Mouse (Mus musculus): ENCODE measurements around the gene Gm37240. TPM values are rescaled to one million over a fixed set of nuclear protein-coding genes. Genes with fewer than 3 reads are reported as not detected.
"Not testable (repeated sequence)": the region's sequence is repeated elsewhere in the genome, so short reads cannot be mapped to it uniquely, and the experiment has no call there.

Gene Gm37240
- polyA plus RNA-seq, 1 experiment from 2014 or later = not detected

DNA sequence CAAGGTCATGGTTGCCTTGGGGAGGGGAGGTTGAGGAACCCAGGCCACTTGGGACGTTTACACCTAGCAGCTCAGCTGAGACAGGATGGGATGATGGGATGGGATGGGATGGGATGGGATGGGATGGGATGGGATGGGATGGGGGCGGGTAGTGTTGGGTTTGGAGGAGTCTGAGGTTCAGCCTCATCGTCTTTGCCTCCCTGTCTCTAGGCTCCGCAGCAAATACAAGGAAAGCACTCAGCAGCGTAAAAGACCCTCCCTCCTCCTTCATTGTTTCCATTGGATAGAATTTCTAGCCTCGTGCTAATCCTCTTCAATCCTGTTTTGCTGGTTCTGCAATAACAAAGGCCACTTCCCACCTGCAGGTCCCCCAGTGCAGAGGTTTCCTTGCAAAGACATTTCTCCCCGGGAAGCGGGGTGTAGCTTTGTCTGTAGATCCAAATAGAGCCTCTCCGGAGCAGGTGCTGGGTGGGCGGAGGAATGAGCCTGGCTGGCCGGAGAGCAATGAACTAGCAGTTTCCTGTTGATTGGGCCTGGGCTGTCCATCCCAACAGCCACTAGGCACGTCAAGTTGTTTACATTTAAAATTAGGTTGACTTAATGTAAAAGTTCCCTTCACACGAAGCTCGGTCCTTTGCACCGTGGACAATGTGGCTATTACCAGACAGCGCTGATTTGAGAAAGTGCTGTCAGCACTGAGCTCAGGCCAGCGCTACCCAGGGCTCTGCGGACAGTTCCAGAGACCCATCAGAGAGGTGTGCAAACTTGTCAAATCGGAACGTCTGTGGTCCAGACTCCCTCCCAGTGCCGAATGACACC is 1221.9 kb downstream of the Gm37240 start:
- H3K27ac ChIP-seq (replicated peaks) = no peak overlapping the region
- peak overlapping the region; percentile 24 for H3K4me3 ChIP-seq
- WGBS = 3% methylated on average over 21 of the region's 21 CpGs
- no peaks in the 10 kb centered on the region for H3K36me3 ChIP-seq
- H3K27me3 ChIP-seq = peaks cover 42% of the 10 kb centered on the region
- peak overlapping the region; percentile 50 for H3K4me2 ChIP-seq
- no peaks in the 10 kb centered on the region for H3K9me3 ChIP-seq
- no peak overlapping the region for H3K9ac ChIP-seq
- peak; percentile 66; the same call in 1 of the 2 replicates for ATAC-seq (ENCODE audit: low read depth)
- peaks cover 13% of the 10 kb centered on the region for H3K4me1 ChIP-seq (replicated peaks)

DNA sequence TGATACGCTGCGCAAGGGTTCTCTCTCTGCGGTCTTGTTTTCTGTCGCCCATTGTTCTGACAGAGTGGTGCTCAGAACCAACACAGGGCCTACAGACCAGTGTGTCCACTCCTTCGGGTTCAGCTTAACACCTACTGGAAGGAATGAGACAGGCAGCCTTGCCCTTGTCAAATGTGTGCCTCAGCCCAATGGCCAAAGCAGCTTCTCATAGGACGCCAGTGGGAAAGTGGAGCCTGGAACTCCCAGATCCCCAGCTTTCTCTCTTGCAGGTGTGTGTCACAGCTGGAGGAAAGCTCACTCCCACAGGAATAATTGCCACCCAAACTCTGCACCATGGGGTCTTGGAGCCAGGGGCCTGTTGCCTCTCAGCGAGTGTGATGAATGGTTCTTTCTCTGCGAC is 1222.6 kb downstream of the Gm37240 start:
- Histone ChIP-seq H3K4me3 (no peak overlapping the region), H3K36me3 (no peaks in the 10 kb centered on the region), H3K27ac (replicated peaks) (no peak overlapping the region), H3K9me3 (no peaks in the 10 kb centered on the region), H3K27me3 (peaks cover 42% of the 10 kb centered on the region), H3K9ac (no peak overlapping the region), H3K4me2 (no peak overlapping the region), H3K4me1 (replicated peaks) (peaks cover 13% of the 10 kb centered on the region)
- no peak for ATAC-seq (ENCODE audit: low read depth)
- WGBS = 76% methylated on average over 8 of the region's 8 CpGs

DNA sequence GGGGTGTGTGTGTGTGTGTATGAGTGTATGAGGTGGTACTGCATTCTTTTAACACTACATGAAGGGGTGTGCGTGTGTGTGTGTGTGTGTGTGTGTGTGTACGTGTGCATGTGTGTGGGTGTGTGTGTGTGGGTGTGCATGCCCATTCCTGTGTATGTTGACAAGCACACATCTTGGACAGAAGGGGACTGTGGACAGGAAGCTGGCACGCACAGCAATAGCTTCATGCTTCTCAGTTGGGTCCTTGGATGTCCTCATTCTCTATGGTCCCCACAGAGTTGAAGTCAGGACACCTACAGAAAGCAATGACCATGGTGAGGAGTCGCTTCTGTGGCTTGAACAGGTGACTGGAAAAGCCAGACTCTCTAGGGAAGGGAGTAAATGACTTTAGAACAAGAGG is 1223.5 kb downstream of the Gm37240 start:
- H3K9me3 ChIP-seq = no peaks in the 10 kb centered on the region
- H3K4me1 ChIP-seq (replicated peaks) = peaks cover 13% of the 10 kb centered on the region
- no peak overlapping the region for H3K9ac ChIP-seq
- no peak overlapping the region for H3K4me2 ChIP-seq
- H3K27me3 ChIP-seq = peaks cover 42% of the 10 kb centered on the region
- H3K4me3 ChIP-seq = no peak overlapping the region
- H3K36me3 ChIP-seq = no peaks in the 10 kb centered on the region
- 88% methylated on average over 4 of the region's 4 CpGs for WGBS
- no peak overlapping the region for H3K27ac ChIP-seq (replicated peaks)
- ATAC-seq (ENCODE audit: low read depth) = no peak

DNA sequence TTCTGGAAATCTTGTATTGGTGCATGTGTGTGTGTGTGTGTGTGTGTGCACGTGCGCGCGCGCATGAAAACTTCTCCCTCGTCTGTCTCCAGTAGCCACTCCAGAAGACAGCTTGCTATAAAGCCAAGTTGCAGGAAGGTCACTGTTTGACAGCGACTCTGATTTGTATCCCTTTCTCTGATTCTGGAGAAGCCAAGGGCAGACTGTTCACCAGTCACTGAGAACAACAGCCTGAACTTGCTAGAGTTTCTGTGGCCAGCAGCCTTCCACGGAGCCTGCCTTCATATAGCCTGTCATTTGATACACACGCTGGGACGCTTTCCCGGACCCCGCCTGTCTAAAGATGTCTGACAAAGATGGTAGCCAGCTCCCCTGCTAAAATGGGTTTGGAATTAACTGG is 1224.2 kb downstream of the Gm37240 start:
- Histone ChIP-seq H3K4me1 (replicated peaks) (peaks cover 13% of the 10 kb centered on the region), H3K27ac (replicated peaks) (no peak overlapping the region), H3K9me3 (no peaks in the 10 kb centered on the region), H3K4me2 (no peak overlapping the region), H3K27me3 (peaks cover 37% of the 10 kb centered on the region), H3K9ac (no peak overlapping the region), H3K4me3 (no peak overlapping the region), H3K36me3 (no peaks in the 10 kb centered on the region)
- ATAC-seq (ENCODE audit: low read depth) = no peak
- 86% methylated on average over 12 of the region's 12 CpGs for WGBS

DNA sequence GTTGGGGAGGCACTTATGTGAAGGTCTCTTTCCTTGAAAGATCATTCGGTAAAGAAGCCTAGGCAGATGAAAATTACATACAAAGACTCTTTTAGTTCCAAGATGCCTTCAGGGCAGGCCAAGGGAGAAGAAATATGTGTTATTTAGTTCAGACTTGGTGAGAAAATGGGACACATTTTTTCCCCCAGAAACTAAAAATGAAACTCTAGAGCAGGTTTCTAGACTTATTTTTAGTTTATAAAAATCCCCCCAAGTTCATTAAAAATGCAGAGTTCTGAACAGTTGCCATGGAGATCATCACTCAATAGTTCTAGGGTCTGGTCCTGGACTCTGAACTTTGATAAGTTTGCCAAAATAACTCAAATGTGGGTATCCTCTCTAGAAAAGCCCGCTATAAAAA is 1226.9 kb downstream of the Gm37240 start:
- H3K4me3 ChIP-seq = no peak overlapping the region
- no peak overlapping the region for H3K4me2 ChIP-seq
- no peaks in the 10 kb centered on the region for H3K36me3 ChIP-seq
- no peak overlapping the region for H3K27ac ChIP-seq (replicated peaks)
- H3K4me1 ChIP-seq (replicated peaks) = peaks cover 4% of the 10 kb centered on the region
- WGBS = 90% methylated on average over 2 of the region's 2 CpGs
- no peak overlapping the region for H3K9ac ChIP-seq
- H3K9me3 ChIP-seq = no peaks in the 10 kb centered on the region
- peaks cover 14% of the 10 kb centered on the region for H3K27me3 ChIP-seq
- ATAC-seq (ENCODE audit: low read depth) = no peak

DNA sequence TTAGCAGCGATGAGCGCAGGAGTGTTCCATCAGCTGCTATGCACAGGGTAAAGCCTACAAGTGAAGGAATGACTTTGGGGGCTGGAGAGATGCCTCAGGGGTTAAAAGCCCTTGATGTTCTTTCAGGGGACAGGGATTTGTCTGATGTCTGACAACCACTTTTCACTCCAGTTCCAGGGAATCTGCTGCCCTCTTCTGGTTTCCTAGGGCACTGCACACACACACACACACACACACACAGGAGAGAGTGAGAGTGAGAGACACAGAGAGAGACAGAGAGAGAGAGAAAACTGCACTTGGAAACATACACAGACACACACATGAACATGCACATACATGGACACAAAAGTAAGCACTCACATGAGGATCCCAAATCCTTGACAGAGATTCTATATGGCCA is 1228.4 kb downstream of the Gm37240 start:
- WGBS = 100% methylated on average over 2 of the region's 2 CpGs
- H3K27ac ChIP-seq (replicated peaks) = no peak overlapping the region
- no peak overlapping the region for H3K4me2 ChIP-seq
- no peak for ATAC-seq (ENCODE audit: low read depth)
- no peaks in the 10 kb centered on the region for H3K9me3 ChIP-seq
- peaks cover 17% of the 10 kb centered on the region for H3K4me1 ChIP-seq (replicated peaks)
- H3K27me3 ChIP-seq = peaks cover under 1% of the 10 kb centered on the region; the same call in 1 of the 2 replicates
- H3K9ac ChIP-seq = no peak overlapping the region
- H3K36me3 ChIP-seq = no peaks in the 10 kb centered on the region
- H3K4me3 ChIP-seq = no peak overlapping the region

DNA sequence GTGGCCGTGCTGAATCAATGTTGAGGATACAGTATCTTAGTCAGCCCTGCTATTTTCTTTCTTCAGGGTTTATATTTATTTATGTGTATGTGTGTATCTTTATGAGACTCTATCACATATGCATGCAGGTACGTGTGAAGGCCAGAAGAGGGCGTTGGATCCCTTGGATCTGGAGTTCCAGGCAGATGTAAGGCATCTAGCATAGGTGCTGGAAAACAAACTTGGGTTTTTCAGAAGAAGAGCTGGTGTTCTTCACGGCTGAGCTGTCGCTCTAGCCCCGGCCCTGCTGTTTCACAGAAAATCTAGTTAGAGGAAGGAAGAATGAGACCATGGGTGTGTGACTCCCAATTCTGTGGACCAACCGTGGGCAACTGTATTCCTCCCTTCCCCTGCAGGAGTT is 1229.3 kb downstream of the Gm37240 start:
- Histone ChIP-seq H3K27ac (replicated peaks) (no peak overlapping the region), H3K4me3 (no peak overlapping the region), H3K36me3 (no peaks in the 10 kb centered on the region), H3K27me3 (no peaks in the 10 kb centered on the region), H3K4me1 (replicated peaks) (peaks cover 25% of the 10 kb centered on the region), H3K4me2 (no peak overlapping the region), H3K9me3 (no peaks in the 10 kb centered on the region), H3K9ac (no peak overlapping the region)
- 93% methylated on average over 7 of the region's 7 CpGs for WGBS
- no peak for ATAC-seq (ENCODE audit: low read depth)

DNA sequence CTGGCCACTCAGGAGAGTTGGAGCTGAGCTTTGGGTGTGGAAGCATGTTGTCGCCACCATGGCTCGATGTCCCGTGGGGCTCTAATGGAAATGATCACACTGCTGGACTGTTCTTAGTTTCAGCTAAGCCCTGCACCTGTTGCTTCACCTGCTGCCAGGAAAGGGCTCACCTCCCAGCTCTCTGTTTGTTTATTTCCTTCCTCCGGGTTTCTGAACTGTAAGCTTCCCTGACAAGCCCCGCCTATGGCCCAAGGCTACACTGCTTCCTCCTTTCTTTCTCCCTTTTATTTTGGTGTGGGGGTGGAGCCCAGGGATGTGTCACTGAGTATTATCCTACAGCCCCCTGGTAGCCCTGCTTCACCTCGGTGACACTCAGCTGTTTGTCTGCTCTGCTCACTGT is 1230.1 kb downstream of the Gm37240 start:
- H3K9ac ChIP-seq = no peak overlapping the region
- 73% methylated on average over 6 of the region's 6 CpGs for WGBS
- H3K4me3 ChIP-seq = no peak overlapping the region
- H3K4me2 ChIP-seq = no peak overlapping the region
- H3K9me3 ChIP-seq = no peaks in the 10 kb centered on the region
- no peak for ATAC-seq (ENCODE audit: low read depth)
- no peaks in the 10 kb centered on the region for H3K36me3 ChIP-seq
- H3K27ac ChIP-seq (replicated peaks) = no peak overlapping the region
- 0 out of 2 replicates have a peak, but pooled peaks cover 4% of the 10 kb centered on the region for H3K27me3 ChIP-seq
- peaks cover 26% of the 10 kb centered on the region for H3K4me1 ChIP-seq (replicated peaks)

DNA sequence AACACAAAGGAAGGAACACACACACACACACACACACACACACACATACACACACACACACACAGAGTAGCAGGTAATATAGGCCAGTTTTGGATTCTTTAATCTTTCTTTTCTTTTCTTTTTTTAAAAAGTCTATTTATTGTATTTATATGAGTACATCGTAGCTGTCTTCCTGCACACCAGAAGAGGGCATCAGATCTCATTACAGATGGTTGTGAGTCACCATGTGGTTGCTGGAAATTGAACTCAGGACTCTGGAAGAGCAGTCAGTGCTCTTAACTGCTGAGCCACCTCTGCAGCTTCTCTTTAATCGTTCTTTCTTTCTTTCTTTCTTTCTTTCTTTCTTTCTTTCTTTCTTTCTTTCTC is 1231.5 kb downstream of the Gm37240 start:
- Histone ChIP-seq H3K4me1 (replicated peaks) (peaks cover 26% of the 10 kb centered on the region), H3K4me2 (0 out of 2 replicates have a peak overlapping the region, but pooled peaks have one; percentile 6)
- not testable (repeated sequence) for ATAC-seq (ENCODE audit: low read depth); H3K27me3 ChIP-seq; H3K4me3 ChIP-seq; H3K9me3 ChIP-seq; H3K9ac ChIP-seq; H3K36me3 ChIP-seq; H3K27ac ChIP-seq (replicated peaks)
- WGBS = 78% methylated on average over 2 of the region's 2 CpGs

DNA sequence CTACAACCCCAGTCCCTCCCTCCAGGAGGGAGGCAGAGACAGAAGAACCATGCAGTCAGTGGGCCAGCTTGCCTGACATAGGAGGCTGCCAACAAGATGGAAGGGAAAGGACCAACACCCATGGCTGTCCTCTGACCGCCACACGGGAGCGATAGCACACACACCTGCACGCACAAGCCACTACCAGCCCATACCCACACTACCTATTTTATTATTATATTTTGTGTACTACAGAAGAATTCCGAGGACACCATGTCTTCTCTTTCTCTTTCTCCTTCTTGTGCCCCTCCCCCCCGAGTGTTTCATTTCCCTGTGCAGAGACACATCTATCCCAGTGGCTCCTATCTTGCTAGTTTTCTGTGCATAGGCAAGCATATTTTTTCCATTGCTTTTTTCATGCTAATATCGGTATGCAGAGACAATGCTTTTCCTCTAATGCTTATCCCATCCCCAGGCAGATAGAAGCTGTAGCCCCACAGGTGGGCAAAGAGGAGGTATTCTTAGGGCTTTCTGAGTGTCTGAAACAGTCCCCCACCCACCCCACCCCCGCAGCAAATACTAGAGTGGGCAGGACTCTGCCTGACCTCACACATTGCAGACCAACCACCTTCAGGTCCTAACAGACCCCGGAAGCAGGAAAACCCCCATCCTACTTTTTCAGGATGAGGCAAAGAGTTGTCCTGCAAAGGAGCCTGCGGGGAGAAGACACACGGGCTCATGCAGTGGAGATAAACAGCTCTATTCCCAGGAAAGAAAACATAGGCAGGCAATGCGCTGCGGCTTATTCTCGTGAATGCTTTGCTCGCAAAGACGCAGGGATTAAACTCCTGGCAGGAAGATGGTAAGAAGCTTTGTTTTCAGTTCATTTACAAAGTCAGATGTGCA is 1232.2 kb downstream of the Gm37240 start:
- H3K4me2 ChIP-seq = peak overlapping the region; percentile 6; the same call in 1 of the 2 replicates
- ATAC-seq (ENCODE audit: low read depth) = peak; percentile 38; the same call in 1 of the 2 replicates

DNA sequence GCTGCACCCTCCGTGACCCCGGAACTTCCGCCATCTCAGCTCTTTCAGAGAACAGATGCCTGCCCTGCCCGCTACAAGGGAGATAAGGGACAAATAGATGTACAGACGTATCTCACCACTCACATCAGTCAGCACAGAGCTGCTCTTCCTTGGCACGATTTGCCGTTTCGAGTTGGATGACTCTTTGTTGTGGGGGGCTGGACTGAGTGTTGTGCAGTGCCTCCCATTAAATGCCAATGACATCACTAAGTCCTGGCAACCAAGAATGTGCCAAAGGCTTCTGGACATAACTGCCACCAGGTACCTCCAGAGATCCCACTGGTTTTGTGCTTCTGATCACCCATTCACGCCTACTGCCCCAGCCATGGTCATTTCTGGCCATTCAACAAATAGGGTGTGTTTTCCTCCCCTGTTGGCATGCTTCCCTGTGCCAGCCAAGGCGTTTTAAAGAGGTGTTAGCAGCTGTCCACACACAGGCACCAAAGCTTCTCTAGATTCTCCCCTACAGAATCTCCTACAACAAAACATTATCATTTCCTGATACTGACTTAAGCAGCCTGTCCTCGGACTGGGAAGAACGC is 1233.0 kb downstream of the Gm37240 start:
- peak; percentile 55 for ATAC-seq (ENCODE audit: low read depth)
- peak overlapping the region; percentile 46 for H3K4me2 ChIP-seq
- H3K4me1 ChIP-seq (replicated peaks) = peaks cover 26% of the 10 kb centered on the region
- H3K27me3 ChIP-seq = 0 out of 2 replicates have a peak, but pooled peaks cover 4% of the 10 kb centered on the region
- 27% methylated on average over 12 of the region's 12 CpGs for WGBS
- H3K27ac ChIP-seq (replicated peaks) = no peak overlapping the region
- peak overlapping the region; percentile 38; the same call in 1 of the 2 replicates for H3K9ac ChIP-seq
- no peaks in the 10 kb centered on the region for H3K9me3 ChIP-seq
- H3K4me3 ChIP-seq = peak overlapping the region; percentile 19; the same call in 1 of the 2 replicates
- no peaks in the 10 kb centered on the region for H3K36me3 ChIP-seq

More for the DNA sequence above, 1232.2 kb downstream of the Gm37240 start:
- Histone ChIP-seq H3K27ac (replicated peaks) (no peak overlapping the region), H3K9me3 (no peaks in the 10 kb centered on the region), H3K4me1 (replicated peaks) (peaks cover 26% of the 10 kb centered on the region), H3K4me3 (no peak overlapping the region), H3K27me3 (0 out of 2 replicates have a peak, but pooled peaks cover 4% of the 10 kb centered on the region), H3K36me3 (no peaks in the 10 kb centered on the region), H3K9ac (no peak overlapping the region)
- WGBS = 32% methylated on average over 16 of the region's 16 CpGs

Data from neural tube, embryonic 13.5 days (tissue).